Mouse (Mus musculus) NIH3T3 (cell line): Measurements from ENCODE around the gene S100a13.

Source experiments
- DNase-seq: peaks from one replicate; pipeline ENCODE4 v3.0.0-alpha.2; 2012; ENCODE audit warnings: low read depth

Gene S100a13

GRCm38 (mm10) chr3:90508287-90508949 lies 5.8 kb upstream of the S100a13 start:
- DNase-seq: peak; percentile 57

GRCm38 (mm10) chr3:90508950-90509746 lies 5.1 kb upstream of the S100a13 start, which contains the start of gene Chtop:
TSS of gene Chtop (minus strand) at chr3:90509498.
- peak; percentile 100 for DNase-seq

GRCm38 (mm10) chr3:90509747-90510123 lies 4.5 kb upstream of the S100a13 start:
- DNase-seq: no peak

- no peak for DNase-seq
Measured at GRCm38 (mm10) chr3:90512276-90512675, 2.0 kb upstream of the S100a13 start.

- DNase-seq: no peak
Measured at GRCm38 (mm10) chr3:90512948-90513642, 1.1 kb upstream of the S100a13 start.

GRCm38 (mm10) chr3:90514691-90515090 lies 456 bp downstream of the S100a13 start:
- peak; percentile 56 for DNase-seq

GRCm38 (mm10) chr3:90515242-90515641 lies 1.0 kb downstream of the S100a13 start:
- DNase-seq: peak; percentile 54

GRCm38 (mm10) chr3:90515789-90516188 lies 1.6 kb downstream of the S100a13 start:
- DNase-seq: no peak

- DNase-seq: no peak
Measured at GRCm38 (mm10) chr3:90517711-90518110, 3.5 kb downstream of the S100a13 start.

GRCm38 (mm10) chr3:90525421-90525820 lies 11.2 kb downstream of the S100a13 start:
- DNase-seq: peak; percentile 81

GRCm38 (mm10) chr3:90526076-90526475 lies 11.8 kb downstream of the S100a13 start:
- DNase-seq: no peak

GRCm38 (mm10) chr3:90526580-90526979 lies 12.3 kb downstream of the S100a13 start, which contains the start of gene S100a14:
TSS of gene S100a14 (plus strand) at chr3:90526856.
- peak; percentile 48 for DNase-seq

GRCm38 (mm10) chr3:90527291-90527873 lies 13.1 kb downstream of the S100a13 start:
- no peak for DNase-seq

- no peak for DNase-seq
Measured at GRCm38 (mm10) chr3:90531713-90532112, 17.5 kb downstream of the S100a13 start.

- DNase-seq: no peak
Measured at GRCm38 (mm10) chr3:90535446-90535845, 21.2 kb downstream of the S100a13 start.

GRCm38 (mm10) chr3:90537141-90537904 lies 23.1 kb downstream of the S100a13 start, which contains the start of gene S100a16:
TSS of gene S100a16 (plus strand) at chr3:90537254.
- peak; percentile 64 for DNase-seq

GRCm38 (mm10) chr3:90537905-90538296 lies 23.7 kb downstream of the S100a13 start:
- no peak for DNase-seq

- no peak for DNase-seq
Measured at GRCm38 (mm10) chr3:90540904-90541303, 26.7 kb downstream of the S100a13 start.

GRCm38 (mm10) chr3:90549676-90550420 lies 35.6 kb downstream of the S100a13 start:
- peak; percentile 60 for DNase-seq

GRCm38 (mm10) chr3:90550421-90550790 lies 36.2 kb downstream of the S100a13 start:
- DNase-seq: peak; percentile 28

- peak; percentile 19 for DNase-seq
Measured at GRCm38 (mm10) chr3:90552231-90552630, 38.0 kb downstream of the S100a13 start.
